Mouse (Mus musculus) adrenal gland, adult 2 months (tissue): ENCODE data around the gene S100a8. TPM values are rescaled to one million over a fixed set of nuclear protein-coding genes. Genes with fewer than 3 reads are reported as not detected.

Source experiments
- DNase-seq: peaks from one replicate; pipeline ENCODE4 v3.0.0; 2021
- polyA plus RNA-seq: library from polyadenylated mRNA; depleted of rRNA; stranded (reverse); fragments of >200 nt; gene quantifications from 2 replicates; pipeline ENCODE4 v1.2.3, GENCODE M21; 2012; rRNA removed
- total RNA-seq, 2 experiments: library from RNA; stranded (reverse); gene quantifications; 2 replicates each; pipeline ENCODE4 v1.2.3; 2021

Gene S100a8
- total and polyA plus RNA-seq, 3 experiments, result 3.2 to 3.6 TPM; not detected in 1

GRCm38 (mm10) chr3:90678656-90679055, 9.9 kb downstream of the S100a8 start:
- DNase-seq, result no peak

GRCm38 (mm10) chr3:90683929-90684328, 15.2 kb downstream of the S100a8 start:
- DNase-seq, result no peak

GRCm38 (mm10) chr3:90686835-90687234, 18.1 kb downstream of the S100a8 start:
- no peak for DNase-seq

- no peak for DNase-seq
Observed at GRCm38 (mm10) chr3:90693496-90693895, 24.7 kb downstream of the S100a8 start.

GRCm38 (mm10) chr3:90695613-90696012, 26.8 kb downstream of the S100a8 start, which contains the start of gene S100a9:
TSS of gene S100a9 (minus strand) at chr3:90695721.
- no peak for DNase-seq

GRCm38 (mm10) chr3:90702244-90702643, 33.5 kb downstream of the S100a8 start:
- no peak for DNase-seq

- peak; percentile 11 for DNase-seq
Observed at GRCm38 (mm10) chr3:90708523-90709202, 39.9 kb downstream of the S100a8 start.

GRCm38 (mm10) chr3:90709591-90710460, 41.0 kb downstream of the S100a8 start:
- DNase-seq, result peak; percentile 71

Other genes starting within 250 kb of the S100a8 start
- gene Ints3, start 235.4 kb upstream of the S100a8 start, total RNA-seq, result 10 to 100 TPM; 81.0 to 90.6 TPM
- 32.2 and 40.2 TPM in 2 replicates for gene Ints3, start 235.4 kb upstream of the S100a8 start, polyA plus RNA-seq
- 100 to 1,000 TPM; 193 to 290 TPM for gene Npr1, start 203.1 kb upstream of the S100a8 start, total RNA-seq
- 367 and 435 TPM in 2 replicates for gene Npr1, start 203.1 kb upstream of the S100a8 start, polyA plus RNA-seq
- 10 to 100 TPM; 52.3 to 54.4 TPM for gene Ilf2, start 192.9 kb upstream of the S100a8 start, total RNA-seq
- 8.6 and 10.2 TPM in 2 replicates for gene Ilf2, start 192.9 kb upstream of the S100a8 start, polyA plus RNA-seq
- 10 to 100 TPM; 72.1 to 73.8 TPM for gene Snapin, start 177.9 kb upstream of the S100a8 start, total RNA-seq
- 23.8 and 32.5 TPM in 2 replicates for gene Snapin, start 177.9 kb upstream of the S100a8 start, polyA plus RNA-seq
- gene Chtop, start 159.5 kb upstream of the S100a8 start, total RNA-seq, result 100 to 1,000 TPM; 105 to 110 TPM
- 34.5 and 37.2 TPM in 2 replicates for gene Chtop, start 159.5 kb upstream of the S100a8 start, polyA plus RNA-seq
- gene S100a1, start 154.6 kb upstream of the S100a8 start, total RNA-seq, result 100 to 1,000 TPM; 199 to 282 TPM
- 81.4 and 98.2 TPM in 2 replicates for gene S100a1, start 154.6 kb upstream of the S100a8 start, polyA plus RNA-seq
- gene S100a13, start 154.5 kb upstream of the S100a8 start, total RNA-seq, result 10 to 100 TPM; 28.5 to 51.2 TPM
- gene S100a13, start 154.5 kb upstream of the S100a8 start, polyA plus RNA-seq, result 19.7 and 26.7 TPM in 2 replicates
- gene S100a14, start 142.1 kb upstream of the S100a8 start, total RNA-seq, result under 1 TPM in 1 of 2 experiments, not detected in 1; 0.31 TPM
- gene S100a14, start 142.1 kb upstream of the S100a8 start, polyA plus RNA-seq, result not detected in 2 replicates
- 10 to 100 TPM; 63.5 to 70.4 TPM for gene S100a16, start 131.7 kb upstream of the S100a8 start, total RNA-seq
- 84.6 and 86.1 TPM in 2 replicates for gene S100a16, start 131.7 kb upstream of the S100a8 start, polyA plus RNA-seq
- under 1 TPM in 1 of 2 experiments, not detected in 1; 0.66 TPM for gene S100a3, start 108.4 kb upstream of the S100a8 start, total RNA-seq
- gene S100a3, start 108.4 kb upstream of the S100a8 start, polyA plus RNA-seq, result 0.46 TPM in 1 of 2 replicates, not detected in the other
- not detected for gene S100a2, start 78.7 kb upstream of the S100a8 start, total RNA-seq
- not detected in 2 replicates for gene S100a2, start 78.7 kb upstream of the S100a8 start, polyA plus RNA-seq
- gene Gm42674, start 67.1 kb upstream of the S100a8 start, total RNA-seq, result not detected
- gene Gm42674, start 67.1 kb upstream of the S100a8 start, polyA plus RNA-seq, result not detected in 2 replicates
- gene S100a4, start 65.2 kb upstream of the S100a8 start, total RNA-seq, result 10 to 100 TPM in 1 of 2 experiments, 1 to 10 TPM in 1; 3.1 to 20.7 TPM
- gene S100a4, start 65.2 kb upstream of the S100a8 start, polyA plus RNA-seq, result 0.88 and 1.0 TPM in 2 replicates
- not detected for gene S100a5, start 60.5 kb upstream of the S100a8 start, total RNA-seq
- gene S100a5, start 60.5 kb upstream of the S100a8 start, polyA plus RNA-seq, result not detected in 2 replicates
- 100 to 1,000 TPM in 1 of 2 experiments, 10 to 100 TPM in 1; 29.3 to 101 TPM for gene S100a6, start 56.1 kb upstream of the S100a8 start, total RNA-seq
- gene S100a6, start 56.1 kb upstream of the S100a8 start, polyA plus RNA-seq, result 43.4 and 55.2 TPM in 2 replicates
- under 1 TPM; 0.43 to 0.45 TPM for gene S100a7a, start 15.0 kb upstream of the S100a8 start, total RNA-seq
- gene S100a7a, start 15.0 kb upstream of the S100a8 start, polyA plus RNA-seq, result 0.12 and 0.21 TPM in 2 replicates
- gene S100a9, start 26.7 kb downstream of the S100a8 start, total RNA-seq, result 1 to 10 TPM; 2.7 to 3.9 TPM
- not detected in 2 replicates for gene S100a9, start 26.7 kb downstream of the S100a8 start, polyA plus RNA-seq
- not detected for gene Pglyrp4, start 57.9 kb downstream of the S100a8 start, total RNA-seq
- not detected in 2 replicates for gene Pglyrp4, start 57.9 kb downstream of the S100a8 start, polyA plus RNA-seq
- gene Gm5849, start 108.9 kb downstream of the S100a8 start, total RNA-seq, result not detected
- gene Gm5849, start 108.9 kb downstream of the S100a8 start, polyA plus RNA-seq, result not detected in 2 replicates